Mouse (Mus musculus) spleen, embryonic (tissue): ENCODE results near the gene Prn.

Experiments
- CTCF ChIA-PET: fragments of 350-600 bp; sonication (Branson Sonifier 250); formaldehyde crosslinking; loops from one replicate; lab custom pipeline; 2022; lab: Charles Lee

Prn gene

GRCm38 (mm10) chr2:131906266-131906665 lies 3.5 kb upstream of the Prn start:
- CTCF ChIA-PET, result no interaction called here

DNA sequence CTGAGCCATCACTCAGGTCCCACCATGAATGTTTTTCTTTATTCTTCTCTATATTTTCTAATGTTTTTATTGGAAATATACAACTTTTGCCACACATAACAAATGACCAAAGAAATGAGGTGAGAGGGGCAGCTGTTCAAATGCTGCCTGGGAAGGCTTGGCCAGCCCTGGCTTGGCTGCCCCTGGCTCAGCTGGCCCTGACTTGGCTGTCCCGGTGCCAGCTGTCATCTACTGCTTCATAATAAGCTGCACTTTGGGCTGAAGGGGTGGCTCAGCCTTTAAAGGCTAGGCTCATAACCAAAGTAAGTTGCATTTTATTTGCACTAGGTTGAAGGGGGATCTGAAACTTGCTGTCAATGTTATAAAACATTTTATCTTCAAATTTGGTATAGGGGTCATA lies 2.9 kb upstream of the Prn start:
- CTCF ChIA-PET, result no interaction called here

GRCm38 (mm10) chr2:131907311-131907710 lies 2.4 kb upstream of the Prn start:
- CTCF ChIA-PET, result no interaction called here

- CTCF ChIA-PET, result no interaction called here
Observed at GRCm38 (mm10) chr2:131908351-131908861, 1.4 kb upstream of the Prn start.

DNA sequence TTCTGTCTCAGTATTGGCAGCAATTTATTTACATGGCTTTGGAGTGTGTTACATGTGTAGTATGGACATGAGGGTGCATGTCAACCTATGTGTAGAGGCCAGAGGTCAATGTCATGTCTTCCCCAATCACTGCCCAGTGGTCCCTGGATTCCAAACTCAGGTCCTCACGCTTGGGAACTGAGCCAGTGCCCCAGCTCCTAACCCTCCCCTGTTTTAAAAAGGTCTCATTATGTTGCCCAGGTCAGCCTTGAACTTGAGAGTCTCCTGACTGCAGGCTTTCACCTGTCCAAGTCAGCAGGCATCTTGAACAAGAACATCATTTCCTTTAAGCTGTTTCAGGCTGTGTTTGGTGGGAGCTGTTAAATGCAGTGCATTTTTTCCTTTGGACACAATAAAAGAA lies 851 bp upstream of the Prn start:
- CTCF ChIA-PET, result no interaction called here

DNA sequence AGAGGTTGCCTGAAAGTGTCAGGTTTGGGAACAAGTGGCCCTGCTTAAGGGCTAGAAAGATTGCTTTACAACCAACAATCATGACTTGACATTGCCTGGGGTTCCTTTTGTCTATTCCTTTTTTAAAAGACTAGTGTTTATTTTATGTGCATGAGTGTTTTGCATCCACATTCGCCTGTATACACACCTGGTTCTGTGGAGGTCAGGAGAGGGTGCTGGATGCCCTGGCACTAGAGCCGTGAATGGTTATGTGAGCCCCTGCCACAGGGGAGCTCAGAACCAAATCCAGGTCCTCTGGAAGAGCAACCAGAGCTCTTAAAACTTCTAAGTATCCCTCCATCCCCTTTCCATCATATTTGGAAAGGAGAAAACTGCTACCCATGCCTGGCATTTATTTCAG lies 1.1 kb downstream of the Prn start:
- CTCF ChIA-PET, result no interaction called here

DNA sequence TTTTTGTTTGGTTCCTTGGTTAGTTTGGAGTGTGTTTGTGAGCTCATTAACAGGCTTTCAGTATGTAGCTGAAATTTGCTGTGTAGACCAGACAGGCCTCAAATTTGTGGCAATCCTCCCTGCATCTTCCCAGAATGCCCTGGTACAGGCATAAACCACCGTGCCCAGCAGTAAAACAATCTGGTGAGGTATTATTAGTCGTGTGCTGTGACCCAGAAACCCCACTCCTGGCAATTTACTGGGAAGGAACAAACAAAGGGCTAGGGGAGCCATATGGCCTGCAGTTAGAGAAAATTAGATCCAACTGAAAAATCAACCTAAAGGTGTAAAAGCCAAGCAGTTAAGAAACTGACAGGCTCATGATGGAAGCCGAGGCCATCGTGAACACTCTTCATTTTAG lies 1.6 kb downstream of the Prn start:
- CTCF ChIA-PET, result no interaction called here

DNA sequence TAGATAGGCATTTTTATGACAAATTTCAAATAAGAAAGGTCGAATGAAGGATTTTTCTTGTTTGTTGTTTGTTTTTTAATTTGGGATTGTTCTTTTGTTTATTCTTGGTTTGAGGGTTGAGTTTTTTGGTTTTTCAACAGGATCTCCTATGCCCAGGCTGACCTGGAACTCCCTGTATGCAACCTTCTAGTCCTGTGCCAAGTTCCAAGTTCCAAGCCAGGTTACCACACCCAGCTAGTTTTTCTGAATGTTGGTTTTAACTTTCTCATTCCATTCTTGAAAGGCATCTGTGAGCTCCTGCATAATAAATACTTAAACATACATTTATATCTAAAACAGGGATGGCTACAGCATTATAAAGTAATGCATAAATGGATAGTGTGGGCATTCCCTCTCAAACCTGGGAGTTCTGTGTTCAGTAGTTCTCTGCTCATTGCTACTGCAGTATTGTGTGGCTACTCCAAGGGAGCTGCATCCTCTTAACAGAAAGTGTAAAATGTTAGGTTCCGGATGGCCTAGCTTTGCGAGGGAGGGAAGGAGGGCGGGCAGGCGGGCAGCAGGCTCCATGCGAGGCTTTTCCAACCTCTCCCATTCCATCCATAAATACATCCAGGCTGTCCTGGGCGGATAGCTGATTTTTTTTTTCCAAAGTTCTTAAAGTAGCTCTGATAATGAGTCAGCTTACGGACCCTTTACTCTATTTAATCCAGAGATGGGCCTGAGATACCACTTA lies 2.9 kb downstream of the Prn start:
- CTCF ChIA-PET, result no interaction called here

DNA sequence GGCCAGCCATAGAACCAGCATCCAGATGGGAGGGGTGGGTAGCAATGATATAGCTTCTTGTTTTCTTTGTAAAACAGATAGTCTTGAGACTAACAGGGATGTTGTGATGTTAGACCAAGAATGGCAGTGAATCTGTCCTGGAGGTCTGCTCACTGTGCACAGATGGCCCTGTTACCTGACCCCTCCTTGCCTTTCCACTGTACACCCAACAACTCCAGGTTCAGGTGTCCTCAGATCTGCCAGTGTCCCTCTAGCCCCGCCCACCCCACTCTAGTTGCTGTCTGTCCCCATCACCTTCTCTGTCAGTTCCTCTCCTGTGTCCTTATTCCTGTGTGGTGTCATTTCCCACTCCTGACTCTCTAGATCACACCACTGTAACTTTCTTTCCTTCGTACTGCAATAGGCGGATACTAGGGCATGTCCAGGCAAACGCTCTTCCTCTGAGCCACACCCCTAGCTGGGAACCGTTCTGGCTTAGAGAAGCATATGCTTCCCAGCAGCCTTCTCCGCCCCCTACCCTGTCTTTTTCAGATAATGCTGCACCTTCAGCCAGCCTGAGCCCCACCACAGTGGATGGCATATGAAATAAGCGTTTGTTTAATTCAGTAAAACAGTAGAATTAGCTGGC lies 22.6 kb downstream of the Prn start:
- CTCF ChIA-PET, result no interaction called here

DNA sequence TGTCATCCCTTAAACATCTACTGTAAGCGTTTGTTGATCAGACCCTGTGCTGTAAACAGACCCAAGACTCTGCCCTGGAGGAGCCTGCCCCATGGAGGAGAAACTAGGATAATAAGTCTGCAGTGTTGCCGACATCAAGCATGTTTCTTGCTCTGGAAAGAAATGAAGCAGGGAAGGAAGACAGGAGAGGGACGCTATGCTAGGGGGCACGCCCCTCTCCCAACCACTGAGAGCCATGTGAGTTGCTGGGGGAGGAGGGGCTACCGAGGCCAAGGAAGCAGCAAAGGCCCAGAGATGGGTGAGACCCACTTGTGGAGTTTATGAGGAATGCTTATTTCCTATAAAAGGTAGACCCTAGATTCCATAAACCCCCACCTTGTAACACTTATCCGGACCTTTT lies 23.3 kb downstream of the Prn start:
- CTCF ChIA-PET, result no interaction called here

- CTCF ChIA-PET, result no interaction called here
Observed at GRCm38 (mm10) chr2:131933598-131933997, 23.8 kb downstream of the Prn start.

DNA sequence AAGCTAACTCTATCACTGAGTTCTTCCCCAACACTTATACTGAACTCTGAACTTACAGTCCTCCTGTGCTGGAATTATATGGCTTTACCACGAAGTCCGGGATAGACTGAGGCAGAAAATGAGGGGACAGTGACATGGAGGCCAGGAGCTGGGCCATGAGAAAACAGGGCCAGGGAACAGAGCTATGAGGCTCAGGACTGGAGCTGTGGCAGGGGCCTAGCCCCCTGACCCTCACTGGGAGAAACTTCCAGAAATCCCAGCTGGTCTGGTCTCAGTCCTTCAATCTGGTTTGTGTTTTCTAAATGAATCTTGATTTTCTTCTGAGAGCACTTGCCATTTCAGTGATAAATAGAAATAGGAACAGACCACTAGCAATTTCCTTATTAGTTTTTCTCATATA lies 24.5 kb downstream of the Prn start:
- CTCF ChIA-PET, result no interaction called here

DNA sequence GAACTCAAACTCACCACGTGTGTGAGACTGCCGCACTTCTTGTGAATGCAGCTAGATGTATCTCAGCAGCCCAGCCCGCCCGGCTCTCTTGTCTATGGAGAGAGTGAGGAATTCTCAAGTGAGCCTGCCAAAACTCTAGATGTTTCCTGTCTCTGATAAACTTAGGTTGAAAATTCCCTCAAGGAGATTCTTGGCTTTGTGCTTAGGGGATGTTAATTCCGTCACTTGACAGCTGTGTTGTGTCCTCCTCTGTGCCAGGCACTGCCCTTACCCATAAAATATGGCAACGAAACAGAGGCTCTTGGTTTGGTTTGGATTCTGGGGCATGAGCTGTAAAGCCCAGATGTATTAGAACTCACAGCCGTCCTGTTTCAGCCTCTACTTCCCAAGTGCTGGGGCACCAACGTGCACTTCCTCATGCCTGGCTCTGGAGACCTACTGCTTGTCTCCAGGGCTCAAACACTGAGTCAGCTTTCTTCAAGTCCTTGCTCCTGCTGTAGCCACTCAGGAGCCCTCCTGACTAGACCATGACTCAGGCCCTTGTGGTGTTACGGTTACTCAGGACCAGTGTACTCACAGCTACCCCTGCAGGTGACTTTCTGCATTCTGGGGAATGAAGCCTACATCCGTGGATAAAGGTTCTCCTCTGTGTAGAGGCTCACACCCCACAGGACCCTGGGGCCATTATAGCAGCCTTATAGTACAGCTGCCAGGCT lies 25.8 kb downstream of the Prn start:
- CTCF ChIA-PET, result interaction anchor here (0.8 kb wide), 1 partner anchor 114 kb away, joined by 4 read pairs; no protein-coding TSS in a partner anchor

DNA sequence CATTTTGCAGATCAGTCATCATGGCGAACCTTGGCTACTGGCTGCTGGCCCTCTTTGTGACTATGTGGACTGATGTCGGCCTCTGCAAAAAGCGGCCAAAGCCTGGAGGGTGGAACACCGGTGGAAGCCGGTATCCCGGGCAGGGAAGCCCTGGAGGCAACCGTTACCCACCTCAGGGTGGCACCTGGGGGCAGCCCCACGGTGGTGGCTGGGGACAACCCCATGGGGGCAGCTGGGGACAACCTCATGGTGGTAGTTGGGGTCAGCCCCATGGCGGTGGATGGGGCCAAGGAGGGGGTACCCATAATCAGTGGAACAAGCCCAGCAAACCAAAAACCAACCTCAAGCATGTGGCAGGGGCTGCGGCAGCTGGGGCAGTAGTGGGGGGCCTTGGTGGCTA lies 26.7 kb downstream of the Prn start:
- CTCF ChIA-PET, result no interaction called here

- CTCF ChIA-PET, result no interaction called here
Observed at GRCm38 (mm10) chr2:131939404-131940111, 29.8 kb downstream of the Prn start.

DNA sequence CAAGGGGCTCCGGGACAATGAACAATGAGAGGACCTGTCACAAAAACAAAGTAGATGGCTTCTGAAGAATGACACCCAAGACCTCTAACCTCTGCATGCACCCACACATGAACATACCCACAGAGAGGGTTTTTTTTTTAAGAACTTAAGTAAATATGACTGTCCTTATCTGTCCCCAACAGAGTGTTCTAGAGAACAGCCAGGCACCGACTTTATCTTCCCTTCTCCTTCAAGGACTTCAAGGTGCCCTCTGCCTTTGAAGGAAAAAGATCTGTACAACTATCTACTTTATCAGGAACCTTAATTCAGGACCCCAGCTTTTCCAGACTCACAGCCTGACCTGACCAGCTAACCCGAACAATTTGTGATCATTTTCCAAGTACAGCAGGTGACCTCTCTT lies 30.7 kb downstream of the Prn start:
- CTCF ChIA-PET, result no interaction called here

DNA sequence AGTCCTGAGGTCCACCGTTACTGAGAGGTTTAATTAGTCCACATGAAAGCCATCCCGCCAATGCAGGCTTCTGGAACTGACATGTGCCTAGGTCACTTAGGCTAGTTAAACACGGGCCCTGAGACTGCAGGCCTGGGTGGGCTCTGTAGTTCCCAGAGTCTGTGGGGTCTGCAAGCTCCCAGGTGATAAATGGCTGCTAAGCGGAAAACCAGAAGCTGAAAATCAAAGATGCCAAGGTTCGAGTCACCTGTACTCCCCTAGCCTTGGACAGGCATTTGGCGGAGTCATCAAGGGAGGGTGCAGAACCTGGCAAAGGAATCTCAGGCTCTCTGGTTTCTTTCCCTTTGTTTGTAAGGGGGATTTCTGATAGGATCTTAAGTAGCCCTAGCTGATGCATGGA lies 31.7 kb downstream of the Prn start:
- CTCF ChIA-PET, result no interaction called here

- CTCF ChIA-PET, result no interaction called here
Observed at GRCm38 (mm10) chr2:131944370-131944769, 34.6 kb downstream of the Prn start.

DNA sequence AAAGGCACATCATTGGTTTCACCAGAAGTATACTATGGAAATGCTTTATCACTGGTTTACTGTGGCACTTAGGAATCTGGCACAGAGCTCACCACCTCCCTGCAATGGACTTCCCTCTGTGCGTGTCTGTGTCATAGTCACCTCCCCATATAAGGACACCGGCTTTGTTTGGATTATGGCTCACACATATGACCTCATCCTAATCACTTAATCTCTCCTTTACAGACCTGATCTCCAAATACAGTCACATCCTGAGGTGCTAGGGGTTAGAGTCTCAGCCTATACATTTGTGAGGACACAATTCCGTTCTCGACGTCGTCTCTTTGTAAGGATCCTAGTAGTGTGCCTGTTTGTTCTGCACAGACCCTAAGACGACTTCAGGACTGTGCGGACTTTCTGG lies 35.5 kb downstream of the Prn start:
- CTCF ChIA-PET, result no interaction called here

GRCm38 (mm10) chr2:131945765-131946164 lies 36.0 kb downstream of the Prn start:
- CTCF ChIA-PET, result no interaction called here

GRCm38 (mm10) chr2:131946351-131946750 lies 36.6 kb downstream of the Prn start:
- CTCF ChIA-PET, result no interaction called here

DNA sequence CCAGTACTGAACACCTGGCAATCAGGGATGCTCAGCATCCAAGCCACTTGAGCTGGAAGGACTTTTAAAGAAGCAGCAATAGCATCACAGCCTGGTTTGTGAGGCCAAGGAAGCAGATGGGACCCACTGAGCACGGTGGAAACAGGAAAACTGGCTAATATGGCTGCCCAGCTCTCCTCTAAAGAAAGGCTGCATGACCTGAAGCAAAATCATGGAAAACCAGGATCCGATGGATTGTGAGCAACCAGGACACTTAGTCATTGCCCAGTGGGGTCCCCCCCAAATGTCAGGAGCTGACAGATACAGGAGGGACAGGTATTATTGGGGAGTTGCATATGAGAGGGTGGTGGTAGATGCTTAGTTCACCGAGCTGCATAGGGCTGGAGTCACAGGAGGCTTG lies 38.4 kb downstream of the Prn start:
- CTCF ChIA-PET, result interaction anchor here (0.6 to 1.2 kb wide), 2 partner anchors 121 to 193 kb away, joined by 3 to 5 read pairs; no protein-coding TSS in a partner anchor
